Mouse (Mus musculus): ENCODE results near the gene Ube2r2. TPM values are rescaled to one million over a fixed set of nuclear protein-coding genes. Genes with fewer than 3 reads are reported as not detected.

The Ube2r2 gene
- total and polyA plus RNA-seq, 3 experiments: 30.4 to 90.9 (median 38.9) TPM

DNA sequence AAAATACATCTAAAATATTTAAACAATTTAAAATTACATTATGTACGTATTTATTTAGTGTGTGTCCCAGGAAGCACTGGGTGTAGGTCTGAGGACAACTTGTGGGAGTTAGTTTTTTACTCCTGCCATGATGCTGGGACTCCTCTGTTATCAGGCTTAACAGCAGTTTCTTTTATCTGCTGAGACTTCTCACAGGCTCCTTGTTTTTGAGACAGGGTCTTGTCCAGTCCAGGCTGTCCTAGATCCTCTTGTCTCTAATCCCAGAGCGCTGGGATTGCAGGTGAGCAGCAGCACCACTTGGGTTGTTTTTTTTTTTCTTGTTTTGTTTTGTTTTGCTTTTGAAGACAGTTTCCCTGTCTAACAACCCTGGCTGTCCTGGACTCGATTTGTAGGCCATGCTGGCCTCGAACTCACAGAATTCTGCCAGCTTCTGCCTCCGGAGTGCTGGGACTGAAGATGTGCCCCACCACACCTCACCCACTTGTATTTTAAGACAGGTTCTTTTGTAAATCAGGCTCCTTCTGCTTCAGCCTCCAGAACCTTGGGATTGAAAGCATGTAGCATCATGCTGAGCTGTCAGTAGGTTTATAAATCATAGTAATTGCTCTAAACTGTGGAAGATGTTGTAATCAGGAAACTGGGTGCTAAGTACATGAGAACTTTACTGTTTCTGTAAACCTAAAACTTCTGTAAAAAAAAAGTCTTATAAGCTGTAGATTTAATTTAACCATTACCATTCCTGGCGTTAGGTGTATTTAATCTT lies 1.8 kb upstream of the Ube2r2 start:
- H3K79me2 ChIP-seq (replicated peaks; ENCODE audit: control insufficient read depth, extremely low read depth, insufficient read depth, poor library complexity, severe bottlenecking): peaks cover 21% of the 10 kb centered on the region
- peaks cover 0 to 3% of the 10 kb centered on the region in 2 experiments for H3K36me3 ChIP-seq (replicated peaks in 1 of 2; ENCODE audit: control insufficient read depth in 1 of 2, insufficient read depth in 1 of 2, low read length in 1 of 2)
- dilution Hi-C loops (cut with MboI; ENCODE audit: extremely low pct_ligation_motif_present, extremely low pct_unique_long_range_greater_than_20kb, low sequenced_read_pairs) (no loop called here), in situ Hi-C loops (cut with MboI; ENCODE audit: low pct_ligation_motif_present, low pct_unique_long_range_greater_than_20kb, low sequenced_read_pairs) (loop anchor here (5.0 kb wide), 1 partner anchor 34 kb away; no protein-coding TSS in a partner anchor)
- H3K27me3 ChIP-seq (replicated peaks): no peaks in the 10 kb centered on the region
- H3K9ac ChIP-seq (ENCODE audit: insufficient read depth, low read depth): no peak overlapping the region
- no peak for DNase-seq (ENCODE audit: extremely low read depth)
- no peak overlapping the region for H3K27ac ChIP-seq (ENCODE audit: insufficient read depth, low read depth)
- H3K9me3 ChIP-seq (replicated peaks; ENCODE audit: low read length): no peaks in the 10 kb centered on the region
- H3K4me2 ChIP-seq (ENCODE audit: insufficient read depth, low read depth, poor library complexity, severe bottlenecking): no peak overlapping the region
- H3K4me1 ChIP-seq (ENCODE audit: control insufficient read depth in 1 of 2, insufficient read depth in 2 of 2): peaks cover 0 to 23% of the 10 kb centered on the region in 2 experiments; a peak in 2 of 4 replicates
- TF ChIP-seq RAD21 (IDR thresholded peaks at IDR 0.05; ENCODE audit: low read depth, low read length): no peak
- TF ChIP-seq POLR2AphosphoS2 (IDR thresholded peaks at IDR 0.05; ENCODE audit: low read depth, low read length): no peak
- TF ChIP-seq TBP (conservative IDR thresholded peaks at IDR 0.05; ENCODE audit: low read depth, low read length): no peak
- no peak for TF ChIP-seq ZC3H11A (IDR thresholded peaks at IDR 0.05; ENCODE audit: low read depth, low read length)
- no peak overlapping the region for H3K4me3 ChIP-seq (replicated peaks in 1 of 3; ENCODE audit: low read depth in 2 of 3, low read length in 2 of 3, poor library complexity in 1 of 3)

DNA sequence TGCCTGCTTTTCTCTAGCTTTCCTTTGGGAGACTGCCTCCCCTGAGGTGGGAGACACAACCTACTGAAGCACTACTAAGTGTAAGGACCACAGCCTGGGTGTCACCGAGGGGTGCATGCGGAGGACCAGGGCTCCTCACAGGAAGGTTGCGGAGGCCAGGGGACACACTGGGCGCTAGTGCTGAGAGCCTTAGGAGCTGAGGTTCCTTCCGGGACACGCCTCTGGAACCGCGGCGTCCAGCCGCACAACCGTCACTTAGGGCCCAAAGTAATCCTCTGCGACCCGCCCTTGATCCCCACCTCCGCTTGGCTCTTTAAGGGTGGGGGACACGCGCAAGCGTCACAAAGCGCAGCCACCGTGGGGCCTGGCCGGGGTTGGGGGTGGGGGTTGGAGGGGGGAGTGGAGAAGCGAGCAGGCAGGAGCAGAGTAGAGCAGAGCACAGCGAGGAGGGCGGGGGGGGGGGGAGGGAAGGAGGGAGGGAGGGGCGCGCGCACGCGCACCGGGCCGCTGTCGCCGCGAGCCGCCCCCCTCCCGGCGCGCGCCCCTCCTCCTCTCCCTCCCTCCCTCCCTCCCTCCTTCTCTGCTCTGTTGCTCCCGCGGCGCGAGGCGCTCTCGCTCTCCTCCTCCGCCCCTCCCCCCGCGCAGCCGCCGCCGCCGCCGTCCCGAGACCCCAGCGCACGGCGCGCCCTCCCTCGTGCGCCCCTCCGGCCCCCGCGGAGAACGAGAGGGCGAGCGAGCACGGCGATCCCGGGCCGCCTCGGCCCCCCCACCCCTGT lies 420 bp upstream of the Ube2r2 start:
- Histone ChIP-seq H3K4me1 (ENCODE audit: control insufficient read depth in 1 of 2, insufficient read depth in 2 of 2) (peaks cover 0 to 29% of the 10 kb centered on the region in 2 experiments; a peak in 2 of 4 replicates), H3K9ac (ENCODE audit: insufficient read depth, low read depth) (peak overlapping the region; percentile 95), H3K4me2 (ENCODE audit: insufficient read depth, low read depth, poor library complexity, severe bottlenecking) (peak overlapping the region; percentile 86), H3K4me3 (replicated peaks in 1 of 3; ENCODE audit: low read depth in 2 of 3, low read length in 2 of 3, poor library complexity in 1 of 3) (peak overlapping the region; percentile 83 to 93 (median 84)), H3K27ac (ENCODE audit: insufficient read depth, low read depth) (peak overlapping the region; percentile 12; the same call in 1 of the 2 replicates), H3K79me2 (replicated peaks; ENCODE audit: control insufficient read depth, extremely low read depth, insufficient read depth, poor library complexity, severe bottlenecking) (peaks cover 25% of the 10 kb centered on the region), H3K9me3 (replicated peaks; ENCODE audit: low read length) (no peaks in the 10 kb centered on the region), H3K27me3 (replicated peaks) (no peaks in the 10 kb centered on the region), H3K36me3 (replicated peaks in 1 of 2; ENCODE audit: control insufficient read depth in 1 of 2, insufficient read depth in 1 of 2, low read length in 1 of 2) (peaks cover 0 to 6% of the 10 kb centered on the region in 2 experiments)
- DNase-seq (ENCODE audit: extremely low read depth): peak; percentile 72
- TF ChIP-seq MAZ (IDR thresholded peaks at IDR 0.05; ENCODE audit: low read depth, low read length) (peak; percentile 59), NRF1 (IDR thresholded peaks at IDR 0.05; ENCODE audit: low read depth, low read length) (peak; percentile 77), E2F4 (IDR thresholded peaks at IDR 0.05; ENCODE audit: insufficient replicate concordance, low read depth, low read length) (no peak), CHD2 (IDR thresholded peaks at IDR 0.05; ENCODE audit: low read length) (peak; percentile 34; the same call in 1 of the 2 replicates), BHLHE40 (IDR thresholded peaks at IDR 0.05; ENCODE audit: low read depth, low read length) (peak; percentile 31; the same call in 1 of the 2 replicates), ELF1 (IDR thresholded peaks at IDR 0.05; ENCODE audit: low read depth, low read length) (0 out of 2 replicates have a peak, but pooled peaks have one; percentile 32), MXI1 (IDR thresholded peaks at IDR 0.05; ENCODE audit: low read depth, low read length) (peak; percentile 33; the same call in 1 of the 2 replicates), GABPA (IDR thresholded peaks at IDR 0.05; ENCODE audit: insufficient replicate concordance, low read depth, low read length) (no peak), UBTF (IDR thresholded peaks at IDR 0.05; ENCODE audit: low read depth, low read length) (no peak), IRF4 (IDR thresholded peaks at IDR 0.05; ENCODE audit: low read depth, low read length) (no peak), TCF12 (IDR thresholded peaks at IDR 0.05; ENCODE audit: low read depth, low read length) (0 out of 2 replicates have a peak, but pooled peaks have one; percentile 7), CTCF (conservative IDR thresholded peaks at IDR 0.05 in 1 of 2, IDR thresholded peaks at IDR 0.05 in 1 of 2; ENCODE audit: low read depth in 2 of 2, low read length in 2 of 2) (no peak)
- dilution Hi-C loops (cut with MboI; ENCODE audit: extremely low pct_ligation_motif_present, extremely low pct_unique_long_range_greater_than_20kb, low sequenced_read_pairs): no loop called here
- in situ Hi-C loops (cut with MboI; ENCODE audit: low pct_ligation_motif_present, low pct_unique_long_range_greater_than_20kb, low sequenced_read_pairs): loop anchor here (5.0 kb wide), 1 partner anchor 32 kb away; no protein-coding TSS in a partner anchor
